Mouse (Mus musculus) thymus, postnatal 10 days (tissue): ENCODE measurements around the gene Armh3.

Source experiments
- DNase-seq, 2 experiments: peaks; one replicate each; pipeline ENCODE4 v3.0.0; 2021; ENCODE audit warnings: low spot score in 2 of 2

Gene Armh3

DNA sequence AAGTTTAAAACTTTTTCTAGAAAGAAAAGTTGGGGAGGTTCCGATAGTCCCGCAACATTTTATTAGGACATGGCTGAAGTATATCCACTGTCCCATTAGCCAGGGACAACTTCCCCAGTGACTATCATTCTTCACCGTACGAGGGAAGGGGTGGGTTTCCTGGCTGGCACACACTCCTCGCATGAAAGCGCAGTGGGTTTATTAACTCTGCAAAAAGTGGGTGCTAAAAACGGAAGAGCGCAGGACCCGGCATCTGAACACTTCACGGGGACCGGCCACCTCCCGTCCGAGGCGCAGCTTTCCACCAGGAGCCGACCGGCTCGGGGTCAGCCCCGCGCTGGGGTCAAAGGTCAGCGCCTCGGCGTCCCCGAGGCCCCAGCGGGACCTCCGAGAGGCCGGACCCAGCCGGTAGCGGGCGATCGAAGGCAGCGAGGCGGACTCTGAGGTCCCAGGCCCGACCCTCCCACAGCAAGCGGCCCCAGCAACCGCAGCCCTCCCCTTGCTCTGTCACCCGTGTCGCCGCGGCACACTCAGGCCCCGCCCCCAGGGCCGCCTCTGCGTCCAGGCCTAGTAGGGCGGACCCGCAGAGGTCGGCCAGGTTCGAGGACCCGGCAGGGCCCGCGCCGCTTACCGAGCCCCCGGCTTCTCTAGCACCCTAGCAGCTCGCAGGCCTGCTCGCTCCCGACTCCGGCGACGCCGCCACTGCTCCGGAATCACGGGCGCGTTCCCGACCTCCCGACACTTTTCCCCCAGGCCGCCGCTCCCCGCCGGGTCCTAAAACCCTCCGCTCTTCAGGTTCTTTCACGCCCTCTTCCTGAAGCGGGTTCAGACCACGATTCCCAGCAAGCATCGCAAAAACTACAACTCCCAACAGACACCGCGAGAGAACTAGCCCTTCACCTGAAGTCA lies at the start of gene Armh3:
TSS of gene Armh3 (minus strand) at position 704 of the 909 bp plus-strand sequence.
- DNase-seq, result peak; percentile 87

GRCm38 (mm10) chr19:46047426-46047825 lies 49.1 kb upstream of the Armh3 start:
- no peak for DNase-seq

GRCm38 (mm10) chr19:46046621-46047025 lies 48.3 kb upstream of the Armh3 start:
- no peak for DNase-seq

DNA sequence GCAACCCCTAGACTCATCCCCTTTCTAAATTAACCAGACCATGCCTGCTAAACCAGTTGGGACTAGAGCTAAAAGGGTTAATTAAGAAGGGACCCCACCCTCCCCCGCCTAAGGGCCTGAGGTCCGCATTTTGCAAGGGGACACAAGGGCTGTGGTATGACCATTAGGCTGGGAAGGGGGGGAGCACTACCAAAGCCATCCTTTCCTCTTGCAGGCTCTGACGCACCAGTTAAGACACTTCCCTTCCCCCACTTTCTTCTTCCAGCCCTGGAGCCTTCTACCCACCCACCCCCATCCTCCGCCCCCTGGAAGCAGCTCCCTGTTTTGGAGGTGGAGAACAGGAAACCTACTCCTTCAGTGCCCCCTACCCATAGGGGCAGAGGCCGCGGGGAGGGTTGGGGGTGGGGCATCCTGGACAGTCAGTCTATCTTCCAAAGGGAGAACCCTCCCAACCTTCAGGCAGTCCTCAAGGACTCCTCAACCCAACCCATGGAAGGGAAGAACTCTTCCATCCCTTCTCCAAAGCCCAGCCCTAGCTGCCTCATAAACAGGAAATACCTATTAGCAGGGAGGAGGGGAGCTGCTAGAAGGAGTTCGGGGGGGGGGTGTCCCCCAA lies 47.5 kb upstream of the Armh3 start:
- DNase-seq, result no peak

GRCm38 (mm10) chr19:46044993-46045695 lies 46.9 kb upstream of the Armh3 start, which contains the start of gene Ldb1:
Ldb1 (minus strand) TSS chr19:46045214.
- peak; percentile 65 to 68 for DNase-seq

DNA sequence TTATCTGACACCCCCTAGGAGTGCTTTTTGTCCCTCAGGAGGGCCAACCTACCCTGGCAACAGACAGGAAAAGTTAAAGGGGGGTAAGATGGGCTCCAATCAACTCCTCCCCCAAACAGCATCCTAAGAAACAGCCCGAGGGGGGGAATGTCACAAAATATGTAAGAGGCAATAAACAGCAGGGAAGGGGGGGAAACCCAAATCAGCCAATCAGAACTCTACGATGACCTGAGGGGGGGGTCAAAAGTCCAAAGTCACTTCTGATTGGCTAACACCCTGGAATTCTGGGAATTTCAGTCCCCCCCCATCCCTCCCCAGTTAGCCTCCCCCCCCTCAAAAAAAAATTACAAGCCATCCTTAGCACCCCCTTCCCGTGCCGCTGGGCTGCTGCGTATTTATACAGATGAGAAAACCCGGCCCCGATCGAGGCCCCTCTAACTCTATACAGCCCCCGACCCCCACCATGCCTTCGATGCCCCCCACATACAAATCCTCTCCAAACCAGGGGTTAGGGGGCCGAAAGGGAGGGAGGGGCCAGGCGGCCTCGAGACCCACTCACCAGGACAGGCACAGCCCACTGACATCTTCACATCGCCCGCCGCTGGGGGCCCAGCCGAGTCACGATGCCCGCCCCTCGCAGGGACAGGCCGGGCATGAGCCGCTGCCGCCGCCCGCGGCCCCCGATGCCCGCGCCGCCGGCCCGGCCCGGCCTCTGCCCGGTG lies 46.1 kb upstream of the Armh3 start, which contains the start of gene Pprc1:
TSS of gene Pprc1 (plus strand) at position 616 of the 722 bp plus-strand sequence.
- DNase-seq, result no peak

DNA sequence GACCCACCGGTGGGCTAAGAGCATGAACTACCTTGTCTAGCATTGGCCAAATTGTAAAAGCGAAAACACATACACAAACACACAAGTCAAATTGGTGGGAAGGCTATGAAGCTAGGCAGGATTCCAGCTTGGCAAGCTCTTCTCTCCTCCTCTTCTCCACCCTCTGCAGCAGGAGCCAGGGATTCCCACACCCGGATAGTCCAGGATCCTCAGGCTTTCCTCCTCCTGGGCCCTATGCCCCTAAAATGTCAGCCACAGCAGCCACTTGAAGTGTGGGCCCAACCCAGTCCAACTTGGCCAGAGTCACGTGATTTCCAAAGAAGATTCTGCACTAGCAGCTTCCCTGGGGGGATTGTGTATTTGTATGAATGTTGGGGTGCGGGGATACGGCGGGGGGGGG lies 45.1 kb upstream of the Armh3 start:
- DNase-seq, result no peak

- DNase-seq, result peak; percentile 61 to 62
Measured at GRCm38 (mm10) chr19:46042476-46043011, 44.3 kb upstream of the Armh3 start.

DNA sequence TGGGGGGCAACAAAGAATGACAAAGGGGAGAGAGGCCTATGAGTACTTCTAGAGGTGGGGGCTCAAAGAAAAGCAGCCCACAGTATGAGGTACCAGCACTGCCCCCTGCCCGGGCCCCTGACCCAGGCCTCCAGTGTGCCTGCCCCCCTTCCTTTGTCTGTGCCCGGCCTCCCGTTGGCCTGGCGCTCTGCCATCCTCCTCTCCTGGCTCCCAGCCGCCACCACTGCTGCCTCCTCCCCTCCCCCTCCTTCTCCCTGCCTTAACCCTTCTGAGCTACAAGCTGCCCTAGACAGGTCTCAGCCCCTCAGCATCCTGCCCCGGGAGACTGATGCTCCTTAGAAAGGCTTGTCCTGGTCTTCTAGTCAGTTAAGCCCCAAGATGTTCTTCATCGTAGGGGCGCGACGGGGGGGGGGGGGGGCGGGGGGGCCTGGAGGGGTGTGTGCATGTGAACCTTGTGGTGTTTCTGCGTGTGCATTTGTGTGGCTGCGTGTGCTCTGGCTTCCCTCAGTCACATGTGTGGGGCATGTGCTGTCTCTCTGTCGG lies 43.7 kb upstream of the Armh3 start:
- peak; percentile 62 for DNase-seq

GRCm38 (mm10) chr19:46041299-46041932 lies 43.1 kb upstream of the Armh3 start:
- DNase-seq, result no peak

DNA sequence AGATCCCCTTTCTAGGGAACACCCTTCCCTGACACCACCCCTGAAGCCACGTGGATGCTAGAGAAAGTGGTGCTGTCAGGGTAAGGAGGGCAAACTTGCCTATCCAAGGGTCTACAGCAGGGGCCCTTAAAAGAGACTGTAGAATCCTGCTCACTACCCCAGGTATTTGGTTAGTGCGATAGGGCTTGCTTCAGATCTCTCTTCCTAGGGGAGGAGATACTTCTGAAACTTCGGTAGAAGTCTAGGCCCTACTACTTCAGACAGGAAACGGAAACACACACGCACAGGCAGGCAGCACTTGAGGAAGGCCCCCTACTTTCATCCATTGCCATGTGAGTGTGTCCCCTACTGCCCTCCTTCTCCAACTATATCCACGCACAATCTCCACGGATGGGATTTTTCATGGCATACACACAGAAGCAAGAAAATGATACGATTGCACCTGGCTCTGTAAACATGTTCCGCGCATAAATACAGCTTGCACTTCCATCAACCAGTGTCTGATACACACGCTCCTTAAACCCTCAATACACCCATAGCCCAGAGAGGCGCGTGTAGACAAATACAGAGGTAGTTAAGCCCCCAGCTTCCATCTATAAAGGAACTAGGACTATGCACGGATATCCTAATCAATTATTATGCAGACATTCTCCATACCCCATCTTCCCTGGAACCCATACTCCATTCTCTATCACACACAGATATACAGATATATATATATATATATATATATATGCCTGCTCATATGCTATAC lies 42.0 kb upstream of the Armh3 start:
- peak; percentile 57 to 66 for DNase-seq

- DNase-seq, result peak; percentile 93 to 94
Measured at GRCm38 (mm10) chr19:46039478-46039877, 41.2 kb upstream of the Armh3 start.

DNA sequence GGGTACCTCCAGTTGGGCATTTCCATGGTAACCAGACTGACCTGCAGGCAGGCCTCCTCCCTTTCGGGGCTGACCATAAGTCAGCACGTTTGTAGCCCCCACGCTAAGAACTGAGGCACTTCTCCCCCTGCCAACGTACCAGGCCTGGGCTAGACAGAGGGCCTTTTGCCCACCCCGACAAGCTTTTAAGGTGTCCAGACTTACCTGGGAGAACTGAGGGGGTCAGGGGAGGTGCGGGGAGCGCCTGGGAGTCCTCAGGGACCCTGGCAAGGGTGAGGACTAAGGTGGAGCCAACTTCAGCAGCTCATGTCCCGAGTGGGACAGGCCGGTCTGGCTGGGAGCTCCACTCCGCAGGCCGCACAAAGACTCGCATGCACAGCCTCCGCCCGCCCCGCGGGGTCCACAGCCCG lies 40.6 kb upstream of the Armh3 start:
- peak; percentile 31 to 47 for DNase-seq

GRCm38 (mm10) chr19:46037925-46038850 lies 39.9 kb upstream of the Armh3 start:
- peak; percentile 44 to 56 for DNase-seq

- peak; percentile 57 to 67 for DNase-seq
Measured at GRCm38 (mm10) chr19:46037243-46037924, 39.1 kb upstream of the Armh3 start.

DNA sequence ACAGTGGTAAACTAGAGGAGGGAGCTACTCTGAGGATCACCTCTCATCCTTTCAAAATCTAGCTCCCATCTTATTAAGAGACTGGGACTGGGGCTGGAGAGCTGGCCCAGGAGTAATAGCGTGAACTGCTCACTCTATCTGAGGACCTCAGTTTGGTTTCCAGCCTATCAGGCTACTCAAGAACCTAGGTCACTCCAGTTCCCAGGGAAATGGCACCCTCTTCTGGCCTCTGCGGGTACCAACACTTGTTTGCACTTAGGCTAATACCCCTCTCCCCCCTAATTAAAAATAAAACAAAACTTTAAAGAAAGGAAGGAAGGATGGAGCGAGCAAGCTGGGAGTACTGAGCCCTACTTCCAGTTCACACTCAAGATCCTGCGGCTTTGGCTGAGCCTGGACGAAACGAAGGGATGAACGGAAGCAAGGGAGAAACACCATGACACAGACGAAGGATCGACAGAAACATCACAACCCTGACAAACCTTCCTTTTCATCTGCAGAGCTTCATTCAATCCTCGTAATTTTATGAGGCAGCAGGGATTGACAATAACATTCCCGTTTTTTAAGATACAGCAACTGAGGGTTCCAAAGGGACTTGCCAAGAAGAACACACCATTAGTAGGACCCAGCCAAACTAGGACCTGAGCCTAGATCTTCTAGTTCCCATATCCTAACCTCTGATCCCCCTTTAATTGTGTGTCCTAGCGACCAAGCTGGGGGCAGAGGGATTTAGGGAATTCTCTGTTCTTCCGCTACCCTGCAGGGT lies 38.4 kb upstream of the Armh3 start:
- peak in 1 of 2 experiments; percentile 37 for DNase-seq

DNA sequence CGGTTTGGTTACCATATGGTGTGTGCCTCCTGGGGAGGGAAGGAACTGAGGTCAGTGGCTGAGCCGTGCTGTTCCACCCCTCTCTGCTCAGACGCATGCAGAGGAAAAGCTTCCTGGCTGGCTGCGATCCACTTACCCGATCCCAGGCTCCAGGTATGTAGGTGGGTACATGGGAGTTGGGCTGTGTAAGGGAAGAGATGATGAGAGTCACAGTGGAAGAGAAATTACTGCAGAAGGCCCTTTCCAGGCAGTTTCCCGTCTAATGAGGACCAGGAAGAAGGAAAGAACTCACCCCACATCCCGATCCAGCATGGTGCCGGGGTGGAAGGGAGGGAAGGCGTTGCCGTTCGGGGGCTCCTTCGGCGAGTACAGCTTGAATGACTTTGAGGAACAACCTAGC lies 37.7 kb upstream of the Armh3 start:
- no peak for DNase-seq
